Mouse (Mus musculus) megakaryocyte, embryonic 14.5 days (primary cell): ENCODE measurements around the gene Kif3c. TPM values are rescaled to one million over a fixed set of nuclear protein-coding genes. Genes with fewer than 3 reads are reported as not detected.

Experiments used
- H3K27me3 ChIP-seq: replicated peaks from 2 replicates; pipeline ENCODE3; 2012; ENCODE audit warnings: inconsistent platforms
- H3K36me3 ChIP-seq: replicated peaks from 2 replicates; pipeline ENCODE3; 2012; ENCODE audit warnings: low read length, inconsistent platforms, mixed read lengths
- H3K4me1 ChIP-seq: 2 replicates; pipeline ENCODE4 v1.6.1; 2012; ENCODE audit warnings: inconsistent platforms
- H3K4me3 ChIP-seq: replicated peaks from 2 replicates; pipeline ENCODE3; 2012; ENCODE audit warnings: moderate library complexity, mild to moderate bottlenecking, inconsistent platforms
- H3K9me3 ChIP-seq: 2 replicates; pipeline ENCODE4 v1.6.1; 2012; ENCODE audit warnings: inconsistent platforms
- FLI1 ChIP-seq: IDR thresholded peaks from 2 replicates; pipeline ENCODE4 v1.6.1; 2012; ENCODE audit warnings: low read length, inconsistent platforms, mixed read lengths
- GATA1 ChIP-seq: IDR thresholded peaks from 3 replicates; pipeline ENCODE4 v1.6.1; 2012; ENCODE audit warnings: mixed read lengths, low read length, inconsistent platforms, borderline replicate concordance
- polyA plus RNA-seq: library from polyadenylated mRNA; stranded (reverse); fragments of >175 nt; gene quantifications from 2 replicates; pipeline ENCODE4 v1.2.3, GENCODE M21; 2012; ENCODE audit warnings: low replicate concordance; ENCODE audit not compliant: insufficient read depth

The Kif3c gene
- polyA plus RNA-seq: 1.3 and 2.8 TPM in 2 replicates

GRCm38 (mm10) chr12:3364508-3365448 is at the start of gene Kif3c:
TSS of gene Kif3c (plus strand) at chr12:3365132.
- Histone ChIP-seq H3K9me3 (no peaks in the 10 kb centered on the region; the same call in none of the 2 replicates), H3K4me1 (peaks cover 48% of the 10 kb centered on the region), H3K36me3 (peaks cover 30% of the 10 kb centered on the region), H3K27me3 (peaks cover 4% of the 10 kb centered on the region), H3K4me3 (peak within 1 kb of the TSS; percentile 94)
- TF ChIP-seq FLI1 (no peak), GATA1 (no peak)

DNA sequence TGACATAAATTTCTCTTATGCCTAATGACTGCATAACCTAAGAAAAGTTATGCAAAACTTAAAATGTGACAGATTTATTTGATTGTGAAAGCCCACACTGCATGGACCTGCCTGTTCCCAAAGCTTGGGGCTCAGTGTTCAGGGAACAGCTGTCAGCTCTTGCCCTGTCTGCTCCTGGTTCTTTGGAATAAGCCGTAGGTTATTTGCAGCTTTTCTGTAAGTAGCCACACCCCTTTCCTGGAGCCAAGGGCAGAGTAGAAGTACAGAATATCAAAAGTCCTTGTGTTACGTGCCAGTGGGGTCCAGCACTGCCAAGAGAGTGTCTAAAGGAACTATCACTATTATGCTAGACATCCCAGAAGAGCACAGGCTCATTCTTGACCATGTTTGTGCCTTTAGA is 48.8 kb upstream of the Kif3c start:
- Histone ChIP-seq H3K4me3 (no peak overlapping the region), H3K36me3 (no peaks in the 10 kb centered on the region), H3K27me3 (no peaks in the 10 kb centered on the region), H3K4me1 (peaks cover 22% of the 10 kb centered on the region), H3K9me3 (no peaks in the 10 kb centered on the region)
- TF ChIP-seq GATA1 (no peak), FLI1 (no peak)

DNA sequence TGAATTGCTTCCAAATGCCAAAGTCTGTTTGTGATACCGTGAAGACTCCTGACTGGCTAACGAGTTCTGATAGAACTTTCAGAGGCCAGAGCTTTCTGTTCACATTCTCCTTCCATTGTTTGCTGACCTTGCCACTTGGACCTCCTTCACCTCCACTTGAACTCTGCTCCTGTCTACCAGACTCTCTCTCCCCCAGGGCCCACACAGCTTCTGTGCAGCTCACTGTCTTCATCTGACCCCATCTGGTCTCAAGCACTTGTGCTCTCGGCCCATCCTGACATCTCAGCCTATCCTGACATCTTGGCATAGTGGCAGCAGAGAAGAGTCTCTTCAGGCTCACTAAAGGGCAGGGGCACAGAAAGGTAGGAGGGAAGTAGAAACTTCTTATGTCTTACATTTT is 48.0 kb upstream of the Kif3c start:
- H3K27me3 ChIP-seq: no peaks in the 10 kb centered on the region
- H3K9me3 ChIP-seq: no peaks in the 10 kb centered on the region
- no peak overlapping the region for H3K4me3 ChIP-seq
- H3K4me1 ChIP-seq: peaks cover 19% of the 10 kb centered on the region
- TF ChIP-seq FLI1: no peak
- TF ChIP-seq GATA1: no peak
- no peaks in the 10 kb centered on the region for H3K36me3 ChIP-seq

DNA sequence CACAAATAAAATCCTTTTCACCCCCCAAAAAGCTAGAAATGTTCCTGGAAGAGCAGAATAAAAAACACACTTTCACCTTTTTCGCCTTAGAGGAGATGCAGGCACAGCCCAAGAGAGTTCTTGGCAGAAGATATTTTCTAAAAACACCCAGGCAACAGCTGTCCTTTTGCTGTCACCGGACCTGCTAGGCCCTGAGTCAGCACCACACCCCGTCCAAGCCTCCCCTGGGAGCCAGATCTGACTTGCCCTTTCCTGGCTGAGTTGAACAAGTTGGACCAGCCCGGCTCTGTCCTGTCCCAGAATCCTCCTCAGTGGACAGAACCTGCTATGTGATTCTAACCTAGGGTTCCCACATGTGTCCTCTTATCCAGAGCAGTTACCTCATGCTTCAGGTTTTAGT is 45.6 kb upstream of the Kif3c start:
- H3K9me3 ChIP-seq: no peaks in the 10 kb centered on the region
- TF ChIP-seq FLI1: no peak
- no peak for TF ChIP-seq GATA1
- no peaks in the 10 kb centered on the region for H3K27me3 ChIP-seq
- H3K4me1 ChIP-seq: peaks cover 20% of the 10 kb centered on the region
- no peak overlapping the region for H3K4me3 ChIP-seq
- H3K36me3 ChIP-seq: no peaks in the 10 kb centered on the region

GRCm38 (mm10) chr12:3323241-3323640 is 41.7 kb upstream of the Kif3c start:
- H3K36me3 ChIP-seq: no peaks in the 10 kb centered on the region
- no peak overlapping the region for H3K4me3 ChIP-seq
- no peaks in the 10 kb centered on the region for H3K9me3 ChIP-seq
- H3K27me3 ChIP-seq: no peaks in the 10 kb centered on the region
- TF ChIP-seq GATA1: no peak
- TF ChIP-seq FLI1: no peak
- H3K4me1 ChIP-seq: peaks cover 14% of the 10 kb centered on the region

DNA sequence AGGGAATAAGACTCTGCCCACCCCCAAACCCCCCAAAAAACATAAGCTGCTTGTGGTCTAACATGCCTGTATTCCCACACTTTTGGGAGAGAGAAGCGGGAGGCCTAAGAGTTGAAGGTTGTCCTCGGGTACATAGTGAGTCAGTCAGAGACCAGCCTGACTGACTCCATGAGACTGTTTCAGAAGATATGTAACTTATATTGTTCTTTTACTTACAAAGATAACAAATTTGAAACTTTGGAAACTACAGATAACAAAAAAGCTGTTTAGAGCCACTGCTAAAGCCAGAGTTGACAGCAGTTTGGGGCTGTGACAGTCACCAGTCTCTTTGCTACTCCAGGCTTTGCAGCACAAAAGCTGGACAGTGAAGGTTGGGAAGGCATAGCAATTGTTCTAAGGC is 39.7 kb upstream of the Kif3c start:
- Histone ChIP-seq H3K27me3 (no peaks in the 10 kb centered on the region), H3K9me3 (peaks cover under 1% of the 10 kb centered on the region; the same call in 1 of the 2 replicates), H3K4me1 (peaks cover 10% of the 10 kb centered on the region), H3K36me3 (no peaks in the 10 kb centered on the region), H3K4me3 (no peak overlapping the region)
- TF ChIP-seq FLI1 (no peak), GATA1 (no peak)

DNA sequence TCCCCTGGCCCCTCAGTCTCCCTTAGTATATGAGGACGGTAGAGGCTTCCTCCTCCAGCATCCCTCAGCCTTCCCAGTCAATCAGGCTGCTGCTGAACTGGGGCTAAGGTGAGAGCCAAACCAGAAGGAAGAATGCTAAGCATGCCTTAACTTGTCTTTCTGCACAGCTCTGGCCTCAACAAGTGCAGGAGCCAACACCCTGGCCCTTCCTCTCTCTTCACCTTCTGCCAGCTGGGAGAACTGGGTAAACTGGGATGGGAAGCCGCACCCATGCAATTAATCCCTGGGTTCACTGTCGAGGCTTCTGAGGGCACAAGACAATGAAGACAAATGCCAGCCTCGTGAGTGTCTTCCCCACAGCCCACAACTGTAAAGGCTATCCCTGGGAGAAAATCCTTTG is 35.3 kb upstream of the Kif3c start:
- TF ChIP-seq FLI1 (no peak), GATA1 (no peak)
- Histone ChIP-seq H3K4me3 (no peak overlapping the region), H3K27me3 (no peaks in the 10 kb centered on the region), H3K9me3 (peaks cover 5% of the 10 kb centered on the region; the same call in 1 of the 2 replicates), H3K4me1 (no peaks in the 10 kb centered on the region), H3K36me3 (no peaks in the 10 kb centered on the region)

- no peaks in the 10 kb centered on the region for H3K27me3 ChIP-seq
Measured at GRCm38 (mm10) chr12:3338931-3339330, 26.0 kb upstream of the Kif3c start.

DNA sequence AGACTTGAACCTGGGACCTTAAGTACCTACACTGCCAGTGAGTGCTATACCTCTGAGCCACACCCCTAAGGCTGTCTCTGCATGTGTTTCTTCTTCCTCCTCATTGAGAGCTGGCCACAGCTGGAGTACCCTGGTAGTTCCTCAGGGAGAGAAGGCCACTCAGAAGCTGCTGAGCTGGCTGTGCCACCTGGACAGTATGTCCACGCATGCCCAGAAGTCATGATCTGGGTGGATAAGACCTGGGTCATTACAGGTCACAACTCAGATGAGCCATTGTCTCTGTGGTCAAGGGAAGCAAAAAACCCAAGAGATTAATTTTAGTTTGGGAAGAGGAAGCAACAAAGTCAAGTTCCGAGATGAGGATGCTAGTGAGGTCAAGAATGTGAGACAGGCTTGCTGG is 20.8 kb upstream of the Kif3c start:
- no peak overlapping the region for H3K4me3 ChIP-seq
- no peaks in the 10 kb centered on the region for H3K36me3 ChIP-seq
- H3K27me3 ChIP-seq: no peaks in the 10 kb centered on the region
- TF ChIP-seq FLI1: no peak
- TF ChIP-seq GATA1: no peak
- H3K4me1 ChIP-seq: peaks cover 3% of the 10 kb centered on the region; the same call in 1 of the 2 replicates
- 0 out of 2 replicates have a peak, but pooled peaks cover 3% of the 10 kb centered on the region for H3K9me3 ChIP-seq

More at GRCm38 (mm10) chr12:3338931-3339330, 26.0 kb upstream of the Kif3c start:
- H3K4me3 ChIP-seq: no peak overlapping the region
- H3K9me3 ChIP-seq: peaks cover 8% of the 10 kb centered on the region
- TF ChIP-seq FLI1 (no peak), GATA1 (no peak)
- no peaks in the 10 kb centered on the region for H3K4me1 ChIP-seq
- H3K36me3 ChIP-seq: no peaks in the 10 kb centered on the region

GRCm38 (mm10) chr12:3345038-3345437 is 19.9 kb upstream of the Kif3c start:
- no peaks in the 10 kb centered on the region for H3K36me3 ChIP-seq
- no peak for TF ChIP-seq FLI1
- no peak for TF ChIP-seq GATA1
- H3K4me3 ChIP-seq: no peak overlapping the region
- peaks cover 11% of the 10 kb centered on the region for H3K4me1 ChIP-seq
- H3K27me3 ChIP-seq: no peaks in the 10 kb centered on the region
- H3K9me3 ChIP-seq: 0 out of 2 replicates have a peak, but pooled peaks cover 2% of the 10 kb centered on the region
